Mouse (Mus musculus) CD4-positive, CD25-positive, alpha-beta regulatory T cell, adult 9 weeks (primary cell): Measurements from ENCODE around the gene Itga5. TPM values are rescaled to one million over a fixed set of nuclear protein-coding genes. Genes with fewer than 3 reads are reported as not detected.

Experiments used
- polyA plus RNA-seq: library from polyadenylated mRNA; unstranded; fragments of 100-300 nt; shearing (Covaris generic); gene quantifications from one replicate; pipeline ENCODE4 v1.2.1, GENCODE M21; 2017

Itga5 gene
- polyA plus RNA-seq = 5.6 TPM

GRCm38 (mm10) chr15:103366376-103367149, at the start of gene Itga5:
Itga5 (minus strand) TSS chr15:103366763.

GRCm38 (mm10) chr15:103339961-103340337, 26.6 kb downstream of the Itga5 start, which contains the start of gene Zfp385a:
Zfp385a (minus strand) TSS chr15:103340093.

DNA sequence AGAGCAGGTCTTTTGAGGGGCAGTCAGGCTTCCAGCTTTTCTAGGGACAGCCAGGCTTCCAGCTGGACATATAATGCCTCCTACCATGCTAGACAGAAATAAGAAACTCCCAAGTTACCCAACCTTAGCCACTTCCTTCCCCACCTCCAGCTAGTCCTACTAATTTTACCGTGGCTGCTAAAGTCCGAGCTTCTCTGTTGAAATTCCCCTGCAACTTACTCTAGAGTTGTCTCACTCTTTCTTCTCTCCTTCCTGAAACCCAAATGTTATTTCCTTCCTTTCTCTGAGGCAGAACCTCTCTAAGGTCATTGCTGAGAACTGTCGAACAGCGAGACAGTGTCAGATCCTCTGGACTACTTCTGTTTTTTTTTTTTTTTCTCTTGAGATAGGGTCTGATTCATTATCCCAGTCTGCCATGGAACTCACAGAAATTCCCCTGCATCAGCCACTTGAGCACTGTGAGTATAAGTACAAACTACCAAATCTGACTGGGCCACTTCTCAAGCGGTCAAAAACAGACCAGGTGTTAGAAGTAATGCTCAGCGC, 56.1 kb downstream of the Itga5 start, which contains the start of gene Gpr84:
Gpr84 (minus strand) TSS at position 248 of the 546 bp plus-strand sequence.

Other genes starting within 250 kb of the Itga5 start
- gene Smug1, start 199.7 kb downstream of the Itga5 start, polyA plus RNA-seq = 13.4 TPM
- gene Cbx5, start 126.9 kb downstream of the Itga5 start, polyA plus RNA-seq = 16.3 TPM
- gene Hnrnpa1, start 126.3 kb downstream of the Itga5 start, polyA plus RNA-seq = 171 TPM
- 0.78 TPM for gene Nfe2, start 108.4 kb downstream of the Itga5 start, polyA plus RNA-seq
- gene Copz1, start 94.0 kb downstream of the Itga5 start, polyA plus RNA-seq = 191 TPM
- gene Gpr84, start 56.2 kb downstream of the Itga5 start, polyA plus RNA-seq = not detected
- not detected for gene Zfp385a, start 26.7 kb downstream of the Itga5 start, polyA plus RNA-seq
- gene Gtsf1, start 63.7 kb upstream of the Itga5 start, polyA plus RNA-seq = not detected
- not detected for gene Gtsf2, start 81.7 kb upstream of the Itga5 start, polyA plus RNA-seq
- 174 TPM for gene Nckap1l, start 87.0 kb upstream of the Itga5 start, polyA plus RNA-seq
- gene Pde1b, start 136.3 kb upstream of the Itga5 start, polyA plus RNA-seq = 2.6 TPM
- not detected for gene Ppp1r1a, start 171.2 kb upstream of the Itga5 start, polyA plus RNA-seq
- not detected for gene Glycam1, start 198.3 kb upstream of the Itga5 start, polyA plus RNA-seq